In the genomic region with DNA sequence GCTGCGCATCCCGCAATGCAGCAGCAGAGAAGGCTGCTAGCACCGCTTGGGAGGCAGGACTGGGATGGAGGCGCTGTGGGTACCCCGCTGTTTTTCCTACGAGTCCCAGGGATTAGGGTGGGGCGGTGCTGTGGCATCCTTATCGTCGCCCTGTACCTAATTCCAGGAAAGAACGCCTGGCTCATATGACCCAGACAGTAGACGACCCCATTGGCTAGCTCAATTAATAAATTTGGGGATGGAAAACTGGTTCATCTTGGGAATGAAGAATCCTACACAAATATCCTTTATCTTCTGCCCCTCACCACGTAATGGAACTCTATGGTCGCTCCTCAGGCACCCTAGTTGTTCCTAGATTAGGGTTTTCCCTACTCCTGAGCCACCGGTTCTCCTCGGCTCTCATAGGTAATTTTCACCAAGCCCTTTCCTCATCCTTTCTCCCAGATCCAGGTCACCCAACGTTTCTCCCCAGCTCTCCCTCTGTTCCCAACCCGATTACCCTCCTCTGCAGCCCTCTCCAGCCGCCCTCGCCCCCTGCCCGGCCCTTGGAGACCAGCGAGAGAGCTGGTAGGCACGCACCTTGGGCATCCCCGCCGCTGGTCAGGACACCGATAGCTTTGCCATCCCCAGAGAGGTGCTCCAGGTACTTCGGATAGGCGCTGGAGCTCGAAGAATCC, we compare ENCODE assay signal across 8 mouse cellular contexts. TPM values are rescaled to one million over a fixed set of nuclear protein-coding genes. Genes with fewer than 3 reads are reported as not detected.
DNase-seq lines count a peak whose midpoint lies in the region; ATAC-seq and TF ChIP-seq lines count a peak whose summit lies in the region.

No protein-coding gene starts in this region.

- peak overlapping the region; percentile 44 for H3K4me3 ChIP-seq in embryonic facial prominence, embryonic 14.5 days (ENCODE audit: low read depth, low read length)
- H3K4me3 ChIP-seq in limb, embryonic 14.5 days (replicated peaks; ENCODE audit: low read length) = peak overlapping the region; percentile 45

- H3K4me1 ChIP-seq in embryonic facial prominence, embryonic 14.5 days (ENCODE audit: control insufficient read depth, insufficient read depth, low read length) = peaks cover 4% of the 10 kb centered on the region; the same call in 1 of the 2 replicates
- peaks cover 14% of the 10 kb centered on the region; the same call in 1 of the 2 replicates for H3K4me1 ChIP-seq in limb, embryonic 14.5 days (ENCODE audit: control insufficient read depth, insufficient read depth, low read length)

- H3K36me3 ChIP-seq in embryonic facial prominence, embryonic 14.5 days (ENCODE audit: control insufficient read depth, insufficient read depth, low read length) = no peaks in the 10 kb centered on the region
- no peaks in the 10 kb centered on the region for H3K36me3 ChIP-seq in limb, embryonic 14.5 days (ENCODE audit: control insufficient read depth, insufficient read depth, low read length)

- no peak for TF ChIP-seq CTCF in brain, embryonic 14.5 days (IDR thresholded peaks at IDR 0.05; ENCODE audit: borderline replicate concordance, extremely low read depth, insufficient read depth, insufficient read length)

- no peaks in the 10 kb centered on the region for H3K9me3 ChIP-seq in embryonic facial prominence, embryonic 14.5 days (ENCODE audit: control insufficient read depth, low read length)
- no peaks in the 10 kb centered on the region for H3K9me3 ChIP-seq in limb, embryonic 14.5 days (ENCODE audit: control insufficient read depth, low read length)

- under 1% methylated on average over 26 of the region's 28 CpGs for WGBS in embryonic facial prominence, embryonic 14.5 days
- WGBS in limb, embryonic 14.5 days = 0% methylated on average over 27 of the region's 28 CpGs

- intact Hi-C loops in left cerebral cortex, postnatal 4 days (cut with DNase I) = no loop called here

- TF ChIP-seq POLR2A in brain, embryonic 14.5 days (IDR thresholded peaks at IDR 0.05; ENCODE audit: borderline replicate concordance, extremely low read depth, insufficient read depth, insufficient read length, poor library complexity, severe bottlenecking) = no peak
- TF ChIP-seq POLR2A in limb, embryonic 14.5 days (IDR thresholded peaks at IDR 0.05; ENCODE audit: borderline replicate concordance, extremely low read depth, insufficient read depth, insufficient read length) = no peak

- peak overlapping the region; percentile 60 for H3K9ac ChIP-seq in embryonic facial prominence, embryonic 14.5 days (ENCODE audit: low read depth, low read length)
- H3K9ac ChIP-seq in limb, embryonic 14.5 days (ENCODE audit: low read depth, low read length, severe bottlenecking) = peak overlapping the region; percentile 51

- no peak overlapping the region for H3K27ac ChIP-seq in embryonic facial prominence, embryonic 14.5 days (replicated peaks; ENCODE audit: low read depth, low read length)
- H3K27ac ChIP-seq in limb, embryonic 14.5 days (replicated peaks; ENCODE audit: low read depth, low read length) = no peak overlapping the region

- ATAC-seq in embryonic facial prominence, embryonic 14.5 days (ENCODE audit: low read depth) = peak; percentile 15; the same call in 1 of the 2 replicates
- peak; percentile 13; the same call in 1 of the 2 replicates for ATAC-seq in limb, embryonic 14.5 days (ENCODE audit: low FRiP score, low read depth)

- peak overlapping the region; percentile 97 for H3K4me2 ChIP-seq in embryonic facial prominence, embryonic 14.5 days (ENCODE audit: low read depth, low read length)
- peak overlapping the region; percentile 96 for H3K4me2 ChIP-seq in limb, embryonic 14.5 days (replicated peaks; ENCODE audit: low read depth, low read length, severe bottlenecking)

- peak; percentile 20 for DNase-seq in left cerebral cortex, postnatal 4 days
- no peak for DNase-seq in left cerebral cortex, adult 9 months (ENCODE audit: low spot score in 2 of 2)
- DNase-seq in brain, embryonic 14.5 days (ENCODE audit: low read depth) = peak; percentile 18
- no peak for DNase-seq in embryonic facial prominence, embryonic 14.5 days (ENCODE audit: low spot score)
- DNase-seq in limb, embryonic 14.5 days (ENCODE audit: low spot score) = no peak
- peak; percentile 9 for DNase-seq in retina, postnatal 7 days (ENCODE audit: low read depth, low spot score)
- no peak for DNase-seq in urinary bladder, postnatal 10 days (ENCODE audit: low spot score)
- no peak for DNase-seq in kidney, adult 9 months

- no peaks in the 10 kb centered on the region for H3K27me3 ChIP-seq in embryonic facial prominence, embryonic 14.5 days (replicated peaks; ENCODE audit: control insufficient read depth, insufficient read depth, low read length)
- H3K27me3 ChIP-seq in limb, embryonic 14.5 days (ENCODE audit: control insufficient read depth, insufficient read depth, low read length) = no peaks in the 10 kb centered on the region

RNA-seq across cellular contexts. Expression of a gene that starts 0.4 kb away (rescaled TPM):
- 100 to 1,000 TPM; 566 to 591 TPM for total RNA-seq in left cerebral cortex, postnatal 4 days (2021)
- 252 and 258 TPM in 2 replicates for polyA plus RNA-seq in brain, embryonic 14.5 days (2012; rRNA removed)
- 27.7 and 28.6 TPM in 2 replicates for polyA plus RNA-seq in embryonic facial prominence, embryonic 14.5 days (2014; fragmentation: Nextera tagmentation; extraction: Ambion mirVana)
- 8.3 and 12.2 TPM in 2 replicates for polyA plus RNA-seq in limb, embryonic 14.5 days (2012; rRNA removed)
- polyA plus RNA-seq in limb, embryonic 14.5 days (2014; fragmentation: Nextera tagmentation; extraction: Ambion mirVana) = 12.0 and 12.2 TPM in 2 replicates

Comparison
In these comparisons a context has a peak if more than half of its experiments do, and no peak if none do; other contexts are left out.
1. DNase-seq: peak in left cerebral cortex, postnatal 4 days (single experiment), brain, embryonic 14.5 days (single experiment) and retina, postnatal 7 days (single experiment); none in left cerebral cortex, adult 9 months (0 of 2), embryonic facial prominence, embryonic 14.5 days (single experiment), limb, embryonic 14.5 days (single experiment), urinary bladder, postnatal 10 days (single experiment) and kidney, adult 9 months (single experiment).